16 mouse cellular contexts compared by ENCODE assay signal in the genomic region with DNA sequence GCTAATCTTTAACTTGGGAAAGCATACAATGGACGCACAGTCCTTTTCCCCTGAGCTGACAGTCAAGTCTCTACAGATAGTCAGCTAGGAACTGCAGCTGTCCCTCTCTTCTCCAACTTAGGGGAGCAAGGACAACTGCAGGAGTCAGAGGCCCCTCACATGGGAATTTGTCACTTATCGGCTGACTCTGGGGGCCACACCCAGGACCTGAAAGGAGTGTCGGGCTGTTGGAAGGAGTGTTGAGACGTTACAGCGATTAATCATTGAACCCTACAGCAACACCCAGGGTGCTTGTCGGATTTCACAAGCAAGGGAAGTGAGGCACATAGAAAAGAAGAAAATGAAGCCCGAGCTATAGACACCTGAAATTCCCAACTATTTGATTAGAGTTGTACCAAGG.
"Had no signal": no experiment of that assay in that cellular context is flagged by ENCODE, and none has a peak within 500 bp of the region (broad histone marks: within the 10 kb centered on the region; RNA-seq: fewer than 3 reads in every experiment).

No protein-coding gene starts in this region.

- DNase-seq: kidney, adult 8-10 months; kidney, postnatal 10 days; kidney, postnatal 4 days; liver, embryonic 13.5 days; lung, postnatal 10 days; lung, postnatal 4 days; midbrain, embryonic 14.5 days; right cerebral cortex, adult 18-20 months; right cerebral cortex, postnatal 25 days had no signal

- H3K9ac ChIP-seq: limb, embryonic 13.5 days; liver, embryonic 13.5 days; lung, embryonic 14.5 days; neural tube, embryonic 15.5 days had no signal

- H3K27me3 ChIP-seq: limb, embryonic 13.5 days; liver, embryonic 13.5 days; neural tube, embryonic 15.5 days had no signal

- H3K36me3 ChIP-seq: limb, embryonic 13.5 days; liver, embryonic 13.5 days; midbrain, embryonic 10.5 days; neural tube, embryonic 15.5 days had no signal

- ATAC-seq: inflammation-experienced regulatory T-cells, adult 6 months had no signal

- H3K27ac ChIP-seq: layer of hippocampus, adult 2 months; liver, embryonic 13.5 days; midbrain, embryonic 10.5 days; neural tube, embryonic 15.5 days had no signal

- H3K9me3 ChIP-seq: limb, embryonic 13.5 days; liver, embryonic 13.5 days; midbrain, embryonic 10.5 days; neural tube, embryonic 15.5 days had no signal

- H3K4me3 ChIP-seq: layer of hippocampus, adult 2 months; limb, embryonic 13.5 days; liver, embryonic 13.5 days; midbrain, embryonic 10.5 days; myocyte; neural tube, embryonic 15.5 days had no signal

- H3K4me2 ChIP-seq: limb, embryonic 13.5 days; liver, embryonic 13.5 days; lung, embryonic 14.5 days; neural tube, embryonic 15.5 days had no signal
